Mouse (Mus musculus) adrenal gland, adult 2 months (tissue): ENCODE results near the gene Cpt1c. TPM values are rescaled to one million over a fixed set of nuclear protein-coding genes. Genes with fewer than 3 reads are reported as not detected.

Experiments used
- DNase-seq: peaks from one replicate; pipeline ENCODE4 v3.0.0; 2021
- microRNA-seq, 2 experiments: library from miRNA; unstranded; fragments of <30 nt; microRNA quantifications; one replicate each; pipeline ENCODE4 v1.2.0; 2021
- polyA plus RNA-seq: library from polyadenylated mRNA; depleted of rRNA; stranded (reverse); fragments of >200 nt; gene quantifications from 2 replicates; pipeline ENCODE4 v1.2.3, GENCODE M21; 2012; rRNA removed
- total RNA-seq, 2 experiments: library from RNA; stranded (reverse); gene quantifications; 2 replicates each; pipeline ENCODE4 v1.2.3; 2021

Cpt1c gene
- total and polyA plus RNA-seq, 3 experiments, result 7.3 to 29.6 (median 13.5) TPM

- no peak for DNase-seq
Measured at GRCm38 (mm10) chr7:44916881-44917280, 57.8 kb downstream of the Cpt1c start.

GRCm38 (mm10) chr7:44916191-44916590 lies 58.5 kb downstream of the Cpt1c start:
- no peak for DNase-seq

- no peak for DNase-seq
Measured at GRCm38 (mm10) chr7:44915314-44915713, 59.3 kb downstream of the Cpt1c start.

GRCm38 (mm10) chr7:44914396-44914795 lies 60.3 kb downstream of the Cpt1c start:
- no peak for DNase-seq

Small RNA genes lying within 50 kb of the gene (microRNA-seq; reads per million reads assigned to microRNA genes)
- gene Mir7054, result 0.66 to 1.7 reads per million in 2 experiments

Other genes with a start within 250 kb of the Cpt1c start
Only the 30 nearest of the 35 such genes appear.
- gene Nup62, start 158.8 kb downstream of the Cpt1c start, total RNA-seq, result 10 to 100 TPM; 33.2 to 54.7 TPM
- 83.6 and 92.2 TPM in 2 replicates for gene Nup62, start 158.8 kb downstream of the Cpt1c start, polyA plus RNA-seq
- gene Il4i1, start 158.5 kb downstream of the Cpt1c start, total RNA-seq, result 1 to 10 TPM; 1.6 to 1.8 TPM
- 2.6 and 3.0 TPM in 2 replicates for gene Il4i1, start 158.5 kb downstream of the Cpt1c start, polyA plus RNA-seq
- gene Atf5, start 158.2 kb downstream of the Cpt1c start, total RNA-seq, result 100 to 1,000 TPM; 136 to 166 TPM
- gene Atf5, start 158.2 kb downstream of the Cpt1c start, polyA plus RNA-seq, result 494 and 666 TPM in 2 replicates
- gene Akt1s1, start 125.9 kb downstream of the Cpt1c start, total RNA-seq, result 100 to 1,000 TPM; 117 TPM
- 650 and 890 TPM in 2 replicates for gene Akt1s1, start 125.9 kb downstream of the Cpt1c start, polyA plus RNA-seq
- 10 to 100 TPM; 51.0 to 72.6 TPM for gene Tbc1d17, start 125.8 kb downstream of the Cpt1c start, total RNA-seq
- 180 and 223 TPM in 2 replicates for gene Tbc1d17, start 125.8 kb downstream of the Cpt1c start, polyA plus RNA-seq
- 10 to 100 TPM; 36.3 to 42.8 TPM for gene Pnkp, start 117.7 kb downstream of the Cpt1c start, total RNA-seq
- gene Pnkp, start 117.7 kb downstream of the Cpt1c start, polyA plus RNA-seq, result 79.5 and 90.0 TPM in 2 replicates
- 100 to 1,000 TPM; 227 TPM for gene Ptov1, start 105.1 kb downstream of the Cpt1c start, total RNA-seq
- 492 and 493 TPM in 2 replicates for gene Ptov1, start 105.1 kb downstream of the Cpt1c start, polyA plus RNA-seq
- gene Med25, start 82.1 kb downstream of the Cpt1c start, total RNA-seq, result 100 to 1,000 TPM in 1 of 2 experiments, 10 to 100 TPM in 1; 80.8 to 105 TPM
- gene Med25, start 82.1 kb downstream of the Cpt1c start, polyA plus RNA-seq, result 635 and 723 TPM in 2 replicates
- gene Fuz, start 78.8 kb downstream of the Cpt1c start, total RNA-seq, result 10 to 100 TPM; 24.2 to 28.0 TPM
- 203 and 213 TPM in 2 replicates for gene Fuz, start 78.8 kb downstream of the Cpt1c start, polyA plus RNA-seq
- gene Ap2a1, start 45.4 kb downstream of the Cpt1c start, total RNA-seq, result 100 to 1,000 TPM in 1 of 2 experiments, 10 to 100 TPM in 1; 86.3 to 105 TPM
- 119 and 121 TPM in 2 replicates for gene Ap2a1, start 45.4 kb downstream of the Cpt1c start, polyA plus RNA-seq
- not detected for gene Tsks, start 31.6 kb downstream of the Cpt1c start, total RNA-seq
- gene Tsks, start 31.6 kb downstream of the Cpt1c start, polyA plus RNA-seq, result 0.13 and 0.31 TPM in 2 replicates
- gene Prmt1, start 11.7 kb upstream of the Cpt1c start, total RNA-seq, result 100 to 1,000 TPM; 166 to 234 TPM
- gene Prmt1, start 11.7 kb upstream of the Cpt1c start, polyA plus RNA-seq, result 101 and 122 TPM in 2 replicates
- gene Irf3, start 22.8 kb upstream of the Cpt1c start, total RNA-seq, result 100 to 1,000 TPM; 105 to 130 TPM
- 93.3 and 98.1 TPM in 2 replicates for gene Irf3, start 22.8 kb upstream of the Cpt1c start, polyA plus RNA-seq
- gene Bcl2l12, start 23.9 kb upstream of the Cpt1c start, total RNA-seq, result 10 to 100 TPM; 20.1 to 20.3 TPM
- 40.4 and 50.3 TPM in 2 replicates for gene Bcl2l12, start 23.9 kb upstream of the Cpt1c start, polyA plus RNA-seq
- gene Scaf1, start 41.5 kb upstream of the Cpt1c start, total RNA-seq, result 10 to 100 TPM; 72.0 to 83.7 TPM
- gene Scaf1, start 41.5 kb upstream of the Cpt1c start, polyA plus RNA-seq, result 117 and 121 TPM in 2 replicates
- 100 to 1,000 TPM in 1 of 2 experiments, 10 to 100 TPM in 1; 93.7 to 118 TPM for gene Rras, start 43.1 kb upstream of the Cpt1c start, total RNA-seq
- 161 and 176 TPM in 2 replicates for gene Rras, start 43.1 kb upstream of the Cpt1c start, polyA plus RNA-seq
- gene Prr12, start 78.0 kb upstream of the Cpt1c start, total RNA-seq, result 10 to 100 TPM; 40.2 to 49.7 TPM
- gene Prr12, start 78.0 kb upstream of the Cpt1c start, polyA plus RNA-seq, result 17.7 and 21.3 TPM in 2 replicates
- gene Nosip, start 87.6 kb upstream of the Cpt1c start, total RNA-seq, result 10 to 100 TPM; 40.2 to 58.1 TPM
- 89.9 and 97.9 TPM in 2 replicates for gene Nosip, start 87.6 kb upstream of the Cpt1c start, polyA plus RNA-seq
- gene Prrg2, start 87.8 kb upstream of the Cpt1c start, total RNA-seq, result 10 to 100 TPM; 20.9 to 21.9 TPM
- gene Prrg2, start 87.8 kb upstream of the Cpt1c start, polyA plus RNA-seq, result 70.3 and 85.2 TPM in 2 replicates
- gene Rcn3, start 117.4 kb upstream of the Cpt1c start, total RNA-seq, result 10 to 100 TPM; 26.5 to 50.3 TPM
- 93.3 and 104 TPM in 2 replicates for gene Rcn3, start 117.4 kb upstream of the Cpt1c start, polyA plus RNA-seq
- 100 to 1,000 TPM in 1 of 2 experiments, 10 to 100 TPM in 1; 84.8 to 154 TPM for gene Fcgrt, start 129.0 kb upstream of the Cpt1c start, total RNA-seq
- 186 and 187 TPM in 2 replicates for gene Fcgrt, start 129.0 kb upstream of the Cpt1c start, polyA plus RNA-seq
- gene Rps11, start 149.6 kb upstream of the Cpt1c start, total RNA-seq, result 1,000 to 10,000 TPM; 1,290 to 1,478 TPM
- 60.0 and 80.0 TPM in 2 replicates for gene Rps11, start 149.6 kb upstream of the Cpt1c start, polyA plus RNA-seq
- 1,000 to 10,000 TPM; 1,285 to 1,750 TPM for gene Rpl13a, start 153.9 kb upstream of the Cpt1c start, total RNA-seq
- 476 and 515 TPM in 2 replicates for gene Rpl13a, start 153.9 kb upstream of the Cpt1c start, polyA plus RNA-seq
- gene Gm45713, start 161.4 kb upstream of the Cpt1c start, total RNA-seq, result not detected
- 6.3 and 7.4 TPM in 2 replicates for gene Gm45713, start 161.4 kb upstream of the Cpt1c start, polyA plus RNA-seq
- 10 to 100 TPM; 20.5 to 25.3 TPM for gene Flt3l, start 161.6 kb upstream of the Cpt1c start, total RNA-seq
- 122 TPM in 2 replicates for gene Flt3l, start 161.6 kb upstream of the Cpt1c start, polyA plus RNA-seq
- gene Pih1d1, start 179.5 kb upstream of the Cpt1c start, total RNA-seq, result 10 to 100 TPM; 52.2 to 69.2 TPM
- gene Pih1d1, start 179.5 kb upstream of the Cpt1c start, polyA plus RNA-seq, result 46.1 and 50.8 TPM in 2 replicates
- 10 to 100 TPM; 81.3 to 92.6 TPM for gene Aldh16a1, start 179.7 kb upstream of the Cpt1c start, total RNA-seq
- gene Aldh16a1, start 179.7 kb upstream of the Cpt1c start, polyA plus RNA-seq, result 84.4 and 86.6 TPM in 2 replicates
- under 1 TPM; 0.14 to 0.35 TPM for gene Slc17a7, start 189.1 kb upstream of the Cpt1c start, total RNA-seq
- gene Slc17a7, start 189.1 kb upstream of the Cpt1c start, polyA plus RNA-seq, result 0.10 and 0.11 TPM in 2 replicates
- not detected for gene Gfy, start 204.7 kb upstream of the Cpt1c start, total RNA-seq
- gene Gfy, start 204.7 kb upstream of the Cpt1c start, polyA plus RNA-seq, result not detected in 2 replicates
- gene Pth2, start 206.1 kb upstream of the Cpt1c start, total RNA-seq, result not detected
- gene Pth2, start 206.1 kb upstream of the Cpt1c start, polyA plus RNA-seq, result not detected in 2 replicates